Mouse (Mus musculus) heart, postnatal 14 days (tissue): Measurements from ENCODE around the gene Btnl1. TPM values are rescaled to one million over a fixed set of nuclear protein-coding genes. Genes with fewer than 3 reads are reported as not detected.
A peak's percentile ranks its signal among the peaks of the same experiment; 100 is the strongest.

Experiments used
- DNase-seq, 2 experiments: peaks; one replicate each; pipeline ENCODE4 v3.0.0; 2021 to 2022
- intact Hi-C: fragments of 180-260 bp; cut with DNase I; formaldehyde crosslinking; loops from one replicate; pipeline ENCODE4 v1.15.1; 2025
- total RNA-seq, 2 experiments: library from RNA; stranded (reverse); gene quantifications; 2 replicates each; pipeline ENCODE4 v1.2.3; 2021

Gene Btnl1
- total RNA-seq, 2 experiments from 2014 or later = not detected

- intact Hi-C loops = no loop called here
- no peak for DNase-seq
Measured at GRCm38 (mm10) chr17:34383212-34383611, 6.3 kb downstream of the Btnl1 start.

DNA sequence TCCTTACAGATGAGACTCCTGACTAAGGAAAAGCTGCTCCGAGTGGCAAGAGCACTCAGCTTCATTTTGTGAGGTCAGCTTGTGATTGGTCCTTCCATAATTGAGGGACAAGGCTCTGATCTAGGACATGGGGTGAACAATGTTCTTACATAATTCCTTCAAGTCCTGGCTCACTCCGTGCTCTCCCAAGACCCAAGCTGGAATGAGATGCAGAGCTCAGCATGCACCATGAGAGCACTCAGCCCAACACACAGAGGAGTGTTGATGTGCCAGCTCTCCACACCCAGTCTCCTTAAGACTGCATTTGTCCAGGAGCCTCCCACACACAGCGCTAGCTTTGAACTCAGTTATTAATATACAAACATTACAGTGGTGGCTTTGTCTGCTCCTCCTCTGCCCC is 7.8 kb downstream of the Btnl1 start:
- intact Hi-C loops = no loop called here
- no peak for DNase-seq

DNA sequence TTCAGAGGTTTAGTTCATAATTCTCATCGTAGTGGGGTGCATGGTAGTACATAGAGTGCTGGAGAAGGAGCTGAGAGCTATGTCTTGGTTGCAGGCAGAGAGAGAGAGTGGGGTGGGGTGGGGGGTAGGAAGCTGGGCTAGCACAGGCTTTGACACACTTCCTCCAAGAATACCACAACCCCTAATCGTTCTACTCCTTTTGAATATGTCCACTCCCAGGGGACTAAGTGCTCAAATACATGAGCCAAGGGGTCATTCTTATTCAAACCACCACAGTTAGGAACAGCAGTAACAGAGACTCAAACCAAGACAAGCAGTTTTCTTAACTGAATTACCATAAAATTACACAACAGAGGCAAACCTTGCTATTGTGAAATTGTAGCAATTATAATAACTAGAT is 9.7 kb downstream of the Btnl1 start:
- intact Hi-C loops = no loop called here

GRCm38 (mm10) chr17:34388513-34388912 is 11.6 kb downstream of the Btnl1 start:
- DNase-seq = peak; percentile 23 to 48
- intact Hi-C loops = loop anchor here (1.0 kb wide), 1 partner anchor 23 kb away; no protein-coding TSS in a partner anchor

More for the DNA sequence above, 9.7 kb downstream of the Btnl1 start:
- no peak for DNase-seq

DNA sequence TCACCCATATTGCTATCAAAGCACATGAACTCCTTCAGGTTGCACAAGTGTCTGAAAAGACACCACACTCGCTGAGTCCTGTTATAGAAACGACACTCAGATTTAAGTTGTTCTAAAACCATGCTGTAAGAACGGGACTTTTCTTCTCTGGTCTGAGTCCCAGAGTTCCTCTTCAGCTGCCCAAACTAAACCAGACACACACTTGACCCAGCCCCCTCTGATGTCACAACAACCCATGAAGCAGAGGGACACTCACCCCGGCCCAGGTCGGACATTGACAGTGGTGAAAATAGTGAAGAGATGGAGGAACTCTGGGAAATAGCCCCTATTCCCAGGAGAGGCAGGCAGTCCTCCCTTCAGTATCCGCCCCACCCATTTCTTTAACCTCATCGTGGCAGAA is 14.6 kb downstream of the Btnl1 start:
- DNase-seq = no peak

DNA sequence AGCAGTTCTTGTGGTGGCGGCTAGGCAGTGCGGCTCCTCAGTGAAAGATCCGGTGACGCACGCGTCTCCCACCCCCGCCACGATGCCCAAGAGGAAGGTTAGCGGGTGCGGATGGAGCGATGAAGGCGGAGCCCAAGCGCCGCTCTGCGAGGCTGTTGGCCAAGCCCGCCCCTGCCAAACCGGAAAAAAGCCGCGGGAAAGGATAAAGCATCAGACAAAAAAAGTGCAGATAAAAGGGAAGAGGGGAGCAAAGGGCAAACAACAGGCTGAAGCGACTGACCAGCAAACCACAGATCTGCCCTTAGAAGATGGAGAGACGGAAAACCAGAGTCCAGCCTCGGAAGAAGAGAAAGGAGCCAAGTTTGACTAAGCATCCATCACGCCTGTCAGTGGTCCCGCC is 15.4 kb downstream of the Btnl1 start:
- intact Hi-C loops = no loop called here
- peak; percentile 22 to 33 for DNase-seq

More for the DNA sequence above, 14.6 kb downstream of the Btnl1 start:
- intact Hi-C loops = no loop called here

- no peak for DNase-seq
- intact Hi-C loops = no loop called here
Measured at GRCm38 (mm10) chr17:34397357-34397756, 20.4 kb downstream of the Btnl1 start.

DNA sequence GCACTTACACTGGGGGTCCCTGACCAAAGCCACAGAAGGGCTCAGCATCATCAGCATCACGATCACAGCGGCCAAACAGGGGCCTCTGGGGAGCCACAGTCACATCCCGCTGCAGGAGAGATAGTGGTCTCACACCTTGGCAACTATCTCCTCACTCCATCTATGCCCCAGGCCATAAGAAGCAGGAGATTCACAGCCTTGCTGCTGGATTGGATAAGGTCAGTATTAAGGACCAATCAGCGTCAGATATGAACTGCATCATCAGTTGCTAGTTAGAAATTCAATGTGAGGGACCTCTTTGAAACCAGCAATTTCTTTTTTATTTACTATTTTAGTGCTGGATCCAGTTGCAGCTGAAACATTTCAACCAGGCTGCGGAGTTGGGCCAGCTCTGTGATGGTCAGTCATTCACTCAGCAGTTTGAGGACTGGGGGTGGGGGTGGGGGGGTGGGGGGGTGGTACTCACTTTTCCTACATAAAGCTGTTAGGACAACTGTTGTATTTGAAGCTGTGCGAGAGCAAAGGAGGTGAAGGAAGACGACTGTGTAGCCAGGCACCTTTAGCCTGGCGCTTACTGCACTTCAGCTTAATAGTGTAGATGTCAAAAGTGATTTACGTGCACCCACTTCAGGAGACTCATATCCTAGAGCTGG is 21.3 kb downstream of the Btnl1 start:
- peak; percentile 22 to 69 for DNase-seq

GRCm38 (mm10) chr17:34398711-34399393 is 21.9 kb downstream of the Btnl1 start, which contains the start of gene BC051142:
Gene BC051142 (plus strand): TSS chr17:34398820.
- intact Hi-C loops = no loop called here
- DNase-seq = peak; percentile 68 to 82

More for the DNA sequence above, 21.3 kb downstream of the Btnl1 start:
- intact Hi-C loops = no loop called here

DNA sequence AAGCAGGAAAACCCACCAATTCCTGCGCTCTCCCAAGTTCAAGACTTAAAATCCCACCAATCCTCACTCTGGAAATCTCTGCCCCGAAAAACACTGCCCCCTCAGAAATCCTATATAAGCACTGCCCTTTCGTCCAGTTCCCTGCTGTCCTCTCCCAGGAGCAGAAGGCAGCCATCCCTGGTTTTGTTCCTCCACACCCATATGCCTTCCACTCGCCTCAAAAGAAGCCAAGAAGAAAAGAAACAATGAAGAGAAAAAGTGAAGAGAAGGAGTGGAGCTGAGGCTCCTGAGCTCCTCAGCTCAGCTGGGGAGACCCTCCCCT is 22.4 kb downstream of the Btnl1 start:
- intact Hi-C loops = no loop called here
- no peak for DNase-seq

GRCm38 (mm10) chr17:34411117-34411516 is 34.2 kb downstream of the Btnl1 start:
- peak; percentile 60 to 66 for DNase-seq
- intact Hi-C loops = loop anchor here (1.0 kb wide), 1 partner anchor 23 kb away; no protein-coding TSS in a partner anchor

GRCm38 (mm10) chr17:34420014-34420413 is 43.1 kb downstream of the Btnl1 start:
- DNase-seq = no peak
- intact Hi-C loops = no loop called here

- no peak for DNase-seq
- intact Hi-C loops = no loop called here
Measured at GRCm38 (mm10) chr17:34427597-34427996, 50.7 kb downstream of the Btnl1 start.

Other genes starting within 250 kb of the Btnl1 start
- 1 to 10 TPM in 1 of 2 experiments, under 1 TPM in 1; 0.96 to 1.6 TPM for gene H2-DMb2, start 233.8 kb upstream of the Btnl1 start, total RNA-seq
- 1 to 10 TPM; 1.4 to 1.8 TPM for gene H2-DMb1, start 224.1 kb upstream of the Btnl1 start, total RNA-seq
- 1 to 10 TPM; 5.4 to 5.5 TPM for gene Tap1, start 189.6 kb upstream of the Btnl1 start, total RNA-seq
- 1 to 10 TPM; 6.5 to 7.2 TPM for gene Psmb9, start 189.4 kb upstream of the Btnl1 start, total RNA-seq
- gene Psmb8, start 179.4 kb upstream of the Btnl1 start, total RNA-seq = 10 to 100 TPM in 1 of 2 experiments, 1 to 10 TPM in 1; 8.9 to 13.0 TPM
- gene Tap2, start 173.6 kb upstream of the Btnl1 start, total RNA-seq = 10 to 100 TPM; 18.9 to 20.7 TPM
- gene H2-Ob, start 138.2 kb upstream of the Btnl1 start, total RNA-seq = under 1 TPM; 0.88 TPM
- gene H2-Ab1, start 119.4 kb upstream of the Btnl1 start, total RNA-seq = 10 to 100 TPM in 1 of 2 experiments, 1 to 10 TPM in 1; 6.6 to 12.7 TPM
- 10 to 100 TPM in 1 of 2 experiments, 1 to 10 TPM in 1; 7.0 to 13.1 TPM for gene H2-Aa, start 89.3 kb upstream of the Btnl1 start, total RNA-seq
- 10 to 100 TPM in 1 of 2 experiments, 1 to 10 TPM in 1; 5.8 to 11.8 TPM for gene H2-Eb1, start 71.3 kb upstream of the Btnl1 start, total RNA-seq
- under 1 TPM in 1 of 2 experiments, not detected in 1; 0.10 TPM for gene H2-Eb2, start 51.5 kb upstream of the Btnl1 start, total RNA-seq
- under 1 TPM; 0.27 to 0.33 TPM for gene Btnl2, start 22.3 kb upstream of the Btnl1 start, total RNA-seq
- under 1 TPM in 1 of 2 experiments, not detected in 1; 0.24 TPM for gene BC051142, start 21.7 kb downstream of the Btnl1 start, total RNA-seq
- gene Btnl4, start 100.2 kb downstream of the Btnl1 start, total RNA-seq = not detected
- gene Btnl6, start 140.2 kb downstream of the Btnl1 start, total RNA-seq = not detected
- 10 to 100 TPM; 47.9 to 52.6 TPM for gene Notch4, start 187.1 kb downstream of the Btnl1 start, total RNA-seq
- 1 to 10 TPM; 5.6 to 7.8 TPM for gene Gpsm3, start 212.7 kb downstream of the Btnl1 start, total RNA-seq
- gene Pbx2, start 214.1 kb downstream of the Btnl1 start, total RNA-seq = 10 to 100 TPM; 20.1 to 22.6 TPM
- gene Ager, start 220.7 kb downstream of the Btnl1 start, total RNA-seq = 1 to 10 TPM; 1.0 to 1.2 TPM
- gene Rnf5, start 226.6 kb downstream of the Btnl1 start, total RNA-seq = 10 to 100 TPM; 33.6 to 35.4 TPM
- gene Agpat1, start 227.1 kb downstream of the Btnl1 start, total RNA-seq = 10 to 100 TPM; 56.3 to 57.9 TPM
- gene Egfl8, start 238.8 kb downstream of the Btnl1 start, total RNA-seq = 1 to 10 TPM; 2.1 to 2.7 TPM